Mouse (Mus musculus) erythroblast, embryonic 14.5 days (primary cell): ENCODE measurements around the gene Pde8b.

Source experiments
- GATA1 ChIP-seq: IDR thresholded peaks from 2 replicates; pipeline ENCODE4 v1.6.1; 2012; ENCODE audit warnings: low read length, inconsistent platforms, mixed read lengths
- TAL1 ChIP-seq: IDR thresholded peaks from 3 replicates; pipeline ENCODE4 v1.6.1; 2012; ENCODE audit warnings: low read length, inconsistent platforms, mixed read lengths

- TF ChIP-seq GATA1: no peak
- TF ChIP-seq TAL1: no peak
These were observed 118.3 kb downstream of the Pde8b start for GRCm38 (mm10) chr13:95131848-95132247.
